Mouse (Mus musculus) CH12.LX (cell line): ENCODE measurements around the gene Fgfrl1. TPM values are rescaled to one million over a fixed set of nuclear protein-coding genes. Genes with fewer than 3 reads are reported as not detected.
A peak's percentile ranks its signal among the peaks of the same experiment; 100 is the strongest.

Experiments
- DNase-seq: peaks from one replicate; pipeline ENCODE4 v3.0.0-alpha.2; 2013; ENCODE audit errors: extremely low read depth
- H3K27ac ChIP-seq: 2 replicates; pipeline ENCODE4 v1.5.1; 2012; ENCODE audit warnings: low read depth, mild to moderate bottlenecking, control low read depth, moderate library complexity; ENCODE audit not compliant: insufficient read depth
- H3K27me3 ChIP-seq: replicated peaks from 2 replicates; pipeline ENCODE3; 2012; ENCODE audit warnings: inconsistent platforms
- H3K36me3 ChIP-seq, 2 experiments: replicated peaks in 1 of 2; 2 replicates each; pipeline versions ENCODE3 to v1.6.1; 2012; ENCODE audit warnings: inconsistent platforms in 1 of 2, low read length in 1 of 2, mild to moderate bottlenecking in 1 of 2, mixed read lengths in 1 of 2, moderate library complexity in 1 of 2; ENCODE audit not compliant: control insufficient read depth in 1 of 2, insufficient read depth in 1 of 2
- H3K4me1 ChIP-seq, 2 experiments: 2 replicates each; pipeline ENCODE4 v1.6.1; 2012; ENCODE audit warnings: inconsistent platforms in 1 of 2, moderate library complexity in 1 of 2; ENCODE audit not compliant: insufficient read depth in 2 of 2, control insufficient read depth in 1 of 2
- H3K4me2 ChIP-seq: 2 replicates; pipeline ENCODE4 v1.6.1; 2012; ENCODE audit warnings: low read depth, mild to moderate bottlenecking, control low read depth; ENCODE audit not compliant: poor library complexity, insufficient read depth, severe bottlenecking
- H3K4me3 ChIP-seq, 3 experiments: fragments of 150-350 bp in 1 of 3; sonication (generic) in 1 of 3; replicated peaks in 1 of 3; 2 replicates each; pipeline versions ENCODE3 to v1.5.1; 2011 to 2012; ENCODE audit warnings: low read depth in 2 of 3, low read length in 2 of 3, mild to moderate bottlenecking in 2 of 3, moderate library complexity in 2 of 3, control low read depth in 1 of 3, improper control_type of control experiment in 1 of 3, inconsistent platforms in 1 of 3, mixed read lengths in 1 of 3; ENCODE audit not compliant: poor library complexity in 1 of 3
- H3K79me2 ChIP-seq: replicated peaks from 2 replicates; pipeline ENCODE4 v1.6.1; 2012; ENCODE audit warnings: mild to moderate bottlenecking, moderate library complexity; ENCODE audit not compliant: control insufficient read depth, poor library complexity, insufficient read depth, severe bottlenecking; ENCODE audit errors: extremely low read depth
- H3K9ac ChIP-seq: 2 replicates; pipeline ENCODE4 v1.6.1; 2012; ENCODE audit warnings: low read depth, mild to moderate bottlenecking, control low read depth, moderate library complexity; ENCODE audit not compliant: insufficient read depth
- H3K9me3 ChIP-seq: replicated peaks from 2 replicates; pipeline ENCODE3; 2012; ENCODE audit warnings: low read length, inconsistent platforms, mixed read lengths
- BHLHE40 ChIP-seq: IDR thresholded peaks from 2 replicates; pipeline ENCODE4 v1.6.1; 2011; ENCODE audit warnings: mild to moderate bottlenecking, low read depth, low read length, improper control_type of control experiment
- CHD1 ChIP-seq: IDR thresholded peaks from 2 replicates; pipeline ENCODE4 v1.6.1; 2012; ENCODE audit warnings: low read depth, low read length, improper control_type of control experiment, inconsistent platforms
- CHD2 ChIP-seq: IDR thresholded peaks from 2 replicates; pipeline ENCODE4 v1.6.1; 2011; ENCODE audit warnings: low read length, improper control_type of control experiment
- CTCF ChIP-seq, 2 experiments: IDR thresholded peaks in 1 of 2; conservative IDR thresholded peaks in 1 of 2; 2 replicates each; pipeline ENCODE4 v1.5.1; 2011 to 2012; ENCODE audit warnings: low read depth in 2 of 2, low read length in 2 of 2, improper control_type of control experiment in 1 of 2, inconsistent platforms in 1 of 2, mild to moderate bottlenecking in 1 of 2, moderate library complexity in 1 of 2
- ELF1 ChIP-seq: IDR thresholded peaks from 2 replicates; pipeline ENCODE4 v1.6.1; 2014; ENCODE audit warnings: low read depth, mild to moderate bottlenecking, inconsistent platforms, low read length, improper control_type of control experiment
- EP300 ChIP-seq: IDR thresholded peaks from 2 replicates; pipeline ENCODE4 v1.6.1; 2011; ENCODE audit warnings: low read length, improper control_type of control experiment
- ETS1 ChIP-seq: conservative IDR thresholded peaks from 2 replicates; pipeline ENCODE4 v1.6.1; 2012; ENCODE audit warnings: low read depth, mild to moderate bottlenecking, inconsistent platforms, low read length, improper control_type of control experiment, moderate library complexity
- GABPA ChIP-seq: IDR thresholded peaks from 2 replicates; pipeline ENCODE4 v1.6.1; 2012; ENCODE audit warnings: low read depth, low read length, improper control_type of control experiment, inconsistent platforms; ENCODE audit not compliant: insufficient replicate concordance
- HCFC1 ChIP-seq: IDR thresholded peaks from 2 replicates; pipeline ENCODE4 v1.6.1; 2012; ENCODE audit warnings: low read depth, mild to moderate bottlenecking, inconsistent platforms, low read length, improper control_type of control experiment
- IRF4 ChIP-seq: IDR thresholded peaks from 2 replicates; pipeline ENCODE4 v1.6.1; 2014; ENCODE audit warnings: low read depth, mild to moderate bottlenecking, inconsistent platforms, low read length, improper control_type of control experiment
- MAX ChIP-seq: IDR thresholded peaks from 2 replicates; pipeline ENCODE4 v1.6.1; 2011; ENCODE audit warnings: low read length, improper control_type of control experiment
- MAZ ChIP-seq: IDR thresholded peaks from 2 replicates; pipeline ENCODE4 v1.6.1; 2012; ENCODE audit warnings: low read depth, mild to moderate bottlenecking, inconsistent platforms, low read length, improper control_type of control experiment, moderate library complexity
- MEF2A ChIP-seq: IDR thresholded peaks from 2 replicates; pipeline ENCODE4 v1.6.1; 2014; ENCODE audit warnings: low read depth, mild to moderate bottlenecking, inconsistent platforms, low read length, improper control_type of control experiment, borderline replicate concordance
- MXI1 ChIP-seq: IDR thresholded peaks from 2 replicates; pipeline ENCODE4 v1.6.1; 2011; ENCODE audit warnings: mild to moderate bottlenecking, low read depth, low read length, improper control_type of control experiment
- MYC ChIP-seq: IDR thresholded peaks from 2 replicates; pipeline ENCODE4 v1.6.1; 2011; ENCODE audit warnings: low read depth, mild to moderate bottlenecking, improper control_type of control experiment, low read length
- NRF1 ChIP-seq: IDR thresholded peaks from 2 replicates; pipeline ENCODE4 v1.6.1; 2014; ENCODE audit warnings: low read depth, mild to moderate bottlenecking, inconsistent platforms, low read length, improper control_type of control experiment, moderate library complexity
- POLR2A ChIP-seq: IDR thresholded peaks from 2 replicates; pipeline ENCODE4 v1.6.1; 2011; ENCODE audit warnings: low read depth, mild to moderate bottlenecking, improper control_type of control experiment, low read length
- RAD21 ChIP-seq: IDR thresholded peaks from 2 replicates; pipeline ENCODE4 v1.6.1; 2011; ENCODE audit warnings: low read depth, mild to moderate bottlenecking, low read length, improper control_type of control experiment, moderate library complexity
- SIN3A ChIP-seq: IDR thresholded peaks from 2 replicates; pipeline ENCODE4 v1.6.1; 2012; ENCODE audit warnings: low read length, improper control_type of control experiment, inconsistent platforms
- SMC3 ChIP-seq: IDR thresholded peaks from 2 replicates; pipeline ENCODE4 v1.6.1; 2011; ENCODE audit warnings: low read depth, low read length, improper control_type of control experiment
- TBP ChIP-seq: conservative IDR thresholded peaks from 2 replicates; pipeline ENCODE4 v1.6.1; 2011; ENCODE audit warnings: low read depth, low read length, improper control_type of control experiment
- TCF12 ChIP-seq: IDR thresholded peaks from 2 replicates; pipeline ENCODE4 v1.6.1; 2014; ENCODE audit warnings: low read depth, mild to moderate bottlenecking, inconsistent platforms, low read length, improper control_type of control experiment
- USF1 ChIP-seq: IDR thresholded peaks from 2 replicates; pipeline ENCODE4 v1.6.1; 2014; ENCODE audit warnings: low read depth, mild to moderate bottlenecking, inconsistent platforms, low read length, improper control_type of control experiment
- USF2 ChIP-seq: conservative IDR thresholded peaks from 2 replicates; pipeline ENCODE4 v1.6.1; 2011; ENCODE audit warnings: low read depth, low read length, improper control_type of control experiment
- ZMIZ1 ChIP-seq: IDR thresholded peaks from 2 replicates; pipeline ENCODE4 v1.6.1; 2012; ENCODE audit warnings: low read depth, mild to moderate bottlenecking, inconsistent platforms, low read length, improper control_type of control experiment
- dilution Hi-C: fragments of 300-500 bp; cut with MboI; formaldehyde crosslinking; loops from 2 replicates; pipeline ENCODE4 v1.14.3; 2020; ENCODE audit warnings: low sequenced_read_pairs; ENCODE audit not compliant: extremely low pct_unique_long_range_greater_than_20kb, extremely low pct_ligation_motif_present
- in situ Hi-C: fragments of 300-500 bp; cut with MboI; formaldehyde crosslinking; loops from 3 replicates; pipeline ENCODE4 v1.14.3; 2019; ENCODE audit warnings: low sequenced_read_pairs, low pct_ligation_motif_present, low pct_unique_long_range_greater_than_20kb, mixed read lengths
- polyA plus RNA-seq: library from polyadenylated mRNA; unstranded; fragments of >175 nt; gene quantifications from 2 replicates; pipeline ENCODE4 v1.2.1, GENCODE M21; 2012; ENCODE audit warnings: low read depth; ENCODE audit not compliant: insufficient read length
- total RNA-seq, 2 experiments: library from RNA; depleted of rRNA; stranded (reverse); fragments of 300-350 nt in 1 of 2; fragments of >200 nt in 1 of 2; gene quantifications; 2 replicates each; pipeline ENCODE4 v1.2.3; 2012 to 2014

Gene Fgfrl1
- total and polyA plus RNA-seq, 3 experiments: 0.17 to 0.64 (median 0.26) TPM

GRCm38 (mm10) chr5:108668387-108668932, 23.7 kb upstream of the Fgfrl1 start:
- dilution Hi-C loops: no loop called here
- peak; percentile 31 for DNase-seq
- no peaks in the 10 kb centered on the region for H3K9me3 ChIP-seq
- 0 out of 2 replicates have a peak, but pooled peaks have one; percentile 7 for TF ChIP-seq MYC
- no peak for TF ChIP-seq CHD1
- H3K79me2 ChIP-seq: no peaks in the 10 kb centered on the region
- peaks cover 3% of the 10 kb centered on the region for H3K27me3 ChIP-seq
- peak overlapping the region; percentile 14; the same call in 1 of the 2 replicates for H3K27ac ChIP-seq
- H3K4me3 ChIP-seq: peak overlapping the region; percentile 65 to 73 (median 66)
- peak overlapping the region; percentile 70 for H3K4me2 ChIP-seq
- in situ Hi-C loops: loop anchor here (25.0 kb wide), 1 partner anchor 231 kb away; the partner anchor contains the start of genes Atp5k and Mfsd7a
- H3K4me1 ChIP-seq: peaks cover 2 to 31% of the 10 kb centered on the region in 2 experiments
- no peak overlapping the region; the same call in 1 of the 2 replicates for H3K9ac ChIP-seq
- peaks cover 13 to 26% of the 10 kb centered on the region in 2 experiments for H3K36me3 ChIP-seq

GRCm38 (mm10) chr5:108668977-108669936, 22.9 kb upstream of the Fgfrl1 start, which contains the start of gene Dgkq:
Dgkq (minus strand) TSS chr5:108669672.
- peak within 1 kb of the TSS; percentile 14; the same call in 1 of the 2 replicates for H3K27ac ChIP-seq
- peak within 1 kb of the TSS; percentile 70 for H3K4me2 ChIP-seq
- peak; percentile 78; the same call in 1 of the 2 replicates for TF ChIP-seq TCF12
- TF ChIP-seq ELF1: peak; percentile 60
- TF ChIP-seq USF1: peak; percentile 95
- TF ChIP-seq IRF4: peak; percentile 40
- TF ChIP-seq EP300: no peak
- peak; percentile 80 for TF ChIP-seq RAD21
- peak; percentile 86 for TF ChIP-seq POLR2A
- 0 out of 2 replicates have a peak, but pooled peaks have one; percentile 51 for TF ChIP-seq ETS1
- TF ChIP-seq USF2: peak; percentile 90
- no peak for TF ChIP-seq MAZ
- peak; percentile 99 for TF ChIP-seq BHLHE40
- peak; percentile 61 for TF ChIP-seq HCFC1
- peak; percentile 85 for TF ChIP-seq SIN3A
- TF ChIP-seq ZMIZ1: peak; percentile 44; the same call in 1 of the 2 replicates
- peak in 1 of 2 experiments; percentile 74; a peak in 2 of 4 replicates for TF ChIP-seq CTCF (conservative IDR thresholded peaks at IDR 0.05 in 1 of 2, IDR thresholded peaks at IDR 0.05 in 1 of 2; ENCODE audit: low read depth in 2 of 2, low read length in 2 of 2)
- peak; percentile 25 for TF ChIP-seq SMC3
- TF ChIP-seq GABPA: no peak
- TF ChIP-seq MXI1: peak; percentile 73; the same call in 1 of the 2 replicates
- peak; percentile 69; the same call in 1 of the 2 replicates for TF ChIP-seq MEF2A
- TF ChIP-seq TBP: peak; percentile 36; the same call in 1 of the 2 replicates
- TF ChIP-seq MAX: peak; percentile 92
- no peak for TF ChIP-seq CHD2
- no peak; the same call in 1 of the 2 replicates for TF ChIP-seq CHD1
- peak; percentile 54 for TF ChIP-seq NRF1
- H3K9ac ChIP-seq: peak within 1 kb of the TSS; percentile 80
- H3K79me2 ChIP-seq: no peaks in the 10 kb centered on the region
- DNase-seq: peak; percentile 84
- peaks cover 3% of the 10 kb centered on the region for H3K27me3 ChIP-seq
- H3K4me3 ChIP-seq: peak within 1 kb of the TSS; percentile 65 to 73 (median 66)
- H3K36me3 ChIP-seq: peaks cover 13 to 33% of the 10 kb centered on the region in 2 experiments
- peaks cover 2 to 31% of the 10 kb centered on the region in 2 experiments for H3K4me1 ChIP-seq
- no peaks in the 10 kb centered on the region for H3K9me3 ChIP-seq
- in situ Hi-C loops (loop anchor here (25.0 kb wide), 1 partner anchor 232 kb away; the partner anchor contains the start of genes Atp5k and Mfsd7a), dilution Hi-C loops (no loop called here)
